Mouse (Mus musculus): Measurements from ENCODE around the gene Rhox2f.
"Not testable (repeated sequence)": the region's sequence is repeated elsewhere in the genome, so short reads cannot be mapped to it uniquely, and the experiment has no call there.

The Rhox2f gene

GRCm38 (mm10) chrX:37571105-37571504, at the start of gene Rhox2f:
Rhox2f (plus strand) TSS chrX:37571405.
- not testable (repeated sequence) for DNase-seq (ENCODE audit: low read depth, low spot score)

GRCm38 (mm10) chrX:37530152-37530551, 41.1 kb upstream of the Rhox2f start, which contains the start of gene Rhox2e:
Rhox2e (plus strand) TSS chrX:37530452.
- not testable (repeated sequence) for DNase-seq (ENCODE audit: low read depth, low spot score)

- not testable (repeated sequence) for DNase-seq (ENCODE audit: low read depth, low spot score)
Measured at GRCm38 (mm10) chrX:37541719-37542118, 29.5 kb upstream of the Rhox2f start, which contains the start of gene Rhox3e. Rhox3e (plus strand) TSS chrX:37542019.

- DNase-seq (ENCODE audit: low read depth, low spot score) = not testable (repeated sequence)
Measured at GRCm38 (mm10) chrX:37557112-37557511, 14.1 kb upstream of the Rhox2f start, which contains the start of gene Rhox4e. Rhox4e (plus strand) TSS chrX:37557412.

GRCm38 (mm10) chrX:37572638-37573037, 1.4 kb downstream of the Rhox2f start:
- DNase-seq (ENCODE audit: low read depth, low spot score) = not testable (repeated sequence)

GRCm38 (mm10) chrX:37580692-37581091, 9.5 kb downstream of the Rhox2f start, which contains the start of gene Rhox3f:
Rhox3f (plus strand) TSS chrX:37580992.
- DNase-seq (ENCODE audit: low read depth, low spot score) = not testable (repeated sequence)

- not testable (repeated sequence) for DNase-seq (ENCODE audit: low read depth, low spot score)
Measured at GRCm38 (mm10) chrX:37607604-37608003, 36.4 kb downstream of the Rhox2f start, which contains the start of gene Rhox4f. Rhox4f (minus strand) TSS chrX:37607704.

All from embryo, embryonic 11.5 days (tissue).